Mouse (Mus musculus) cerebellum, postnatal 10 days (tissue): ENCODE results near the gene Gm5089.

ENCODE experiments used
- DNase-seq, 2 experiments: peaks; one replicate each; pipeline ENCODE4 v3.0.0; 2021; ENCODE audit warnings: mixed read lengths in 2 of 2

Gene Gm5089

DNA sequence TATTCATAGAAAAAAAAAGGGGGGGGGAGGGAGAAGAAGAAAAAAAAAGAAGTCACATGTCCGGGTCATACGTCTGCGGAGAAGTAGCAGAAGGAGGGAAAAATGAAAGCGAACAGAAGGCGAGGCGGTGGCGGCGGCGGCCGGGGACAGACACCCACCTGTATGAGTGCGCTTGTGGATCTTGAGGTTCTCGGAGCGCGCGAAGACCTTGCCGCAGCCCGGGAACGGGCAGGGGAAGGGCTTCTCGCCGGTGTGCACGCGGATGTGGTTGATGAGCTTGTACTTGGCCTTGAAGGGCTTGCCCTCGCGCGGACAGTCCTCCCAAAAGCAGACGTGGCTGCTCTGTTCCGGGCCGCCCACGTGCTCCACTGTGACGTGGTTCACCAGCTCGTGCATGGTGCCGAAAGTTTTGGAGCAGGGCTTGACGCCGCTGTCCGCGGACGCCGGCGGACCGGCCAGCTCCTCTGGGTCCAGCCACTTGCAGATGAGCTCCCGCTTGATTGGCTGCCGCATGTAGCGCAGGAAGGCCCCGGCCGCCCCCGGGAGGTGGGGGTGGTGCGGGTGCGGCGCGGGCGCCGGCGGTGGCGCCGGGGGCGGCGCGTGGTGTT, 12.9 kb upstream of the Gm5089 start:
- DNase-seq: peak; percentile 72 to 73

DNA sequence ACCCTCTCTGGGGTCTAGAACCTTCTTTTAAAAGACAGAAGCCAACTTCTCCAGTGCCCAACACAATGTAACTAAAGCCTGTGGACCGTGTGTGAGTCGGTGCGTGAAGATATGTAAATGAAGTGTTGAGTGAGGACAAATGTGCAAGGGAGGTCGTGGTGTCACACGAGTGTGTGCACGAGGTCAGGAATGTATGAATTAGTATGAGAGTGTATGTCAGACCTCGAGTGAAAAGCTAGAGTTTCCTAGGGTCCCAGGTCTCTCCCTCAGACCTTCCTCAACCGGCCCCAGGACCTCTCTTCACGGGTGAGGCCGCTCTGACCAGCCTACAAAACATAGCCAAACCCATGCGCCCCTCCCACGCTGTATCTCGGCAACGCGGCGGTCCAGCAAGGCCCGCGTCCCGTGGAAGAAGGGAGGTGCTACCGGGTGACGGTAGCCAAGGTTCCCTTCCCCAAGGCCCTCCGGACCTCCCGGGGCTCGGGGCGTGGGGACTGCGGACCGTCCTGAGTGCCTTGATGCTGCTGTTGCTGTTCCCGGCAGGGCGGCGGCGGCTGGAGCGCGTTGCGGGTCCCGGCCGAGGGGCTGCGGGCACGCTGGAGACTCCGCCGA, 12.3 kb upstream of the Gm5089 start:
- DNase-seq: peak; percentile 65 to 70

DNA sequence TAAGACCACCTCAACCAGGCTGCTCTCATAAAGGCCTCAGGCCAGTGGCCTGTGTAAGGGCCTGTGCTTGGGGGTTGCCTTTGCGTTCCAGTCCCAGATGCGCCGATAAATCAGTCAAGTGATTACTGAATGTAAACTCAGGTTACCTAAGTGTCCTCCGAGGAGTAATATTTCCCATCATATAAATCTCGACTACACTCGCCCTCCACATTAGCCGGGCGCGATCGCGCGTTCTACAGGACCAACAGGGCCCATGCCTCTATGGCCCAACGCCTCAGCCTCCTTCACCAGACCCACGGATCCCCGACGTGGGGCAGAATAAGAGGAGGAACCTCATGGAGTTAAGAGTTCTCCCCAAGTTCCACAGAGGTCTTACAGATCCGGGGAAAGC, 11.8 kb upstream of the Gm5089 start:
- peak; percentile 43 to 58 for DNase-seq

DNA sequence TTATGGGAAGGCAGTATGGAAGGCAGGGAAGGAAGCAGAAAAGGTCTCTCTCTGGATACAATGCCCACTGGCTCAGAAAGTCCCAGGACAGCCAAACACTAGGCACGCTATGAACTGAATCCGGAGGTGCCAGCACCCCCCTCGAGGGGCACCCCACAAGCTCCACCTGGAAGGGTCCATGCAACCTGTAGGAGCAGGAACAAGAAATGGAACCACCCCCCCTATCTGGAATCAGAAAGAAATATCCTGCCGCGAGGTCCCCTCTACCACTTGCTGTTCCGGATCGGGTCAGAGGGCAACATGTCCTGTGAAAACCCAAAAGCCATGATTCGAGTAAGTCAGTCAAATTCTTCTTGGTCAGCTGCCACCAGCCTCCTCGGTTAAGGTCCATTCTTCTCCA, 11.1 kb upstream of the Gm5089 start:
- peak; percentile 63 to 74 for DNase-seq

DNA sequence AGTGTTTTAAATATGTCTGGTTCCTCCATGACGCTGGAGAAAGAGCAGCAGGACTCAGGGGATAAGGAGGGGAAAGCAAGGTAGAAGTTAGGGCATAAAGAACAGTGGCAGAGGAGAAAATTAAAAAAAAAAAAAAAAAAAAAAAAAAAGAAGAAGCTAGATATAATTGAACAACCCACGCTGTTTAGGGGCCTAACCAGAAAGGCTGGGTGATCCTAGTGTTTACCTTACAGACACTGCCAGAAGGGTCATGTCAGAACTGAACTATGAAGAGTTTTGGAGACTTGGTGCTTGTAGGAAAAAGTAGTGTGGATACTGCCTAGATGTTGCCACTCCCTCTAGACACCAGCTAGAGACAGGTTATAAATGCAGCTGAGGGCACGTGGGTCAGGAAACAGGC, 10.6 kb upstream of the Gm5089 start:
- no peak for DNase-seq

DNA sequence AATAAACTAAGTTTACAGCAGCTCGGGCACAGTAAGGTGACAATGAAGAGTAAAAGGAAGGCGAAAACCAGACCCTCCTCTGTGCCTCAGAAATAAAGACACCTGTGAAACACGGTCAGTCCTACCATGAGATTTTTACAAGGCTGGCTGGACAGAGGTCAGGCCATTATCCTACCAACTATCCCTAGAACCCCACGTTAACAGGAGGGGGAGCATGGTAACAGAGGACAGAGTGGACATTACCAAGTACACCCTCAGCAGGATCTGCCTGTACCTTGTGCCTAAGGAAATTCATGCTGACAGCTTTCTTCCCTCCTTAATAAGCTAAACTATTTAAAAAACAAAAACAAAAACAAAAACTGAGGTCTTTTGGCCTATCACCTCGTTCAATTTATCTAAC, 9.3 kb upstream of the Gm5089 start:
- DNase-seq: peak; percentile 30 to 53

DNA sequence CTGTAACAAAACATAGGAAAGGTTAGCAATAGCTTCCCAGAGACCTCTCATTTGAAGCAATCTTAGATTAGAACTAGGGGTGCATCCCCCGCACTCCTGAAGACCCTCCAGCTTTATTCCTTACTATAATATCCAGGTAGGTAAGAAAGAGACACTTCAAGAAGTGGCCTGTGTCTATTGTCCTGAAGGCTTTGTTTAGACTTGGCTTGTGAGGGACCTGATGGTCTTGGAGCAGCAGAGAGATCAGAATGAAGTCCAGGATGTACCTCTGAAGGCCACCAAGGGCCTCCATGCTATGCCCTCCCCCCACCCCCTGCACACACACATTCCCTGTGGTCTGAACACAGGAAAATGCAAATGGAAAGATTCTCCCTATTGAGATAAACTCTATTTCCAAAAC, 8.9 kb upstream of the Gm5089 start:
- DNase-seq: peak; percentile 42 to 63

DNA sequence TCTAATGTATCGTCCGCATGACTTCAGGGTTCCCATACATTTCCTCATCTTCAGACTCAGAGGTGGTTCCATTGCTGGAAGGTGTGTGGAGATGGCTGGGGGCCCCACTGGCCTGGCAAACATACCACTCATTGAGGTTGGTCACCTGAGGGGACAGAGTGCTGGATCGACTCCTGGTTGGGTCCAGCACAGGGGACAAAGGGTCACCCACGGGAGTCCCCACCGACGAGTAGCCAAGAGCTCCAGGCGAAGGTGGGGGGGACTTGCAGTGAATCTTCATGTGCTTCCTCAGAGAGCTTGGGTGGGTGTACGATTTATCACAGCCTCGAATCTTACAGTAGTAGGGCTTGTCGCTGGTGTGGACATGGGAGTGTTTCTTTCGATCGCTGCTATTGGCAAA, 8.4 kb upstream of the Gm5089 start:
- DNase-seq: peak; percentile 49 to 61

DNA sequence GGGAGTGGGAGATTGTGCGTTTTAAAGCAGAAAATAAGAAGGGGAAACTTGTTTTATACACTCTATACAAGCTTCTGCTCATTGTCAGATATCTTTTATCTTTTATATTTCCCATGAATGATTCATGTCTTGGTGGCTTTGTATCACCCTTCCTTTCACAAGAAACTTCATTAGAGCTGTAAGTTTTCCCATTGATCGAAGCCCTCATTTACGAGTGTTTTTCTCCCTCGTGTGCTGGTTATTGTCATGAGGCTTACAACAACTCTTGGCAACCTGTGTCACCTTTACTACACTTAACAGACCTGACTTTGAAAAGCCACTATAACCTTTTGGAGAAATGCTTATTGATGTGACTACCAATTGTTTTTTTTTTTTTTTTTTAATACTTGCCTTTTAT, 4.6 kb upstream of the Gm5089 start:
- peak in 1 of 2 experiments; percentile 30 for DNase-seq

DNA sequence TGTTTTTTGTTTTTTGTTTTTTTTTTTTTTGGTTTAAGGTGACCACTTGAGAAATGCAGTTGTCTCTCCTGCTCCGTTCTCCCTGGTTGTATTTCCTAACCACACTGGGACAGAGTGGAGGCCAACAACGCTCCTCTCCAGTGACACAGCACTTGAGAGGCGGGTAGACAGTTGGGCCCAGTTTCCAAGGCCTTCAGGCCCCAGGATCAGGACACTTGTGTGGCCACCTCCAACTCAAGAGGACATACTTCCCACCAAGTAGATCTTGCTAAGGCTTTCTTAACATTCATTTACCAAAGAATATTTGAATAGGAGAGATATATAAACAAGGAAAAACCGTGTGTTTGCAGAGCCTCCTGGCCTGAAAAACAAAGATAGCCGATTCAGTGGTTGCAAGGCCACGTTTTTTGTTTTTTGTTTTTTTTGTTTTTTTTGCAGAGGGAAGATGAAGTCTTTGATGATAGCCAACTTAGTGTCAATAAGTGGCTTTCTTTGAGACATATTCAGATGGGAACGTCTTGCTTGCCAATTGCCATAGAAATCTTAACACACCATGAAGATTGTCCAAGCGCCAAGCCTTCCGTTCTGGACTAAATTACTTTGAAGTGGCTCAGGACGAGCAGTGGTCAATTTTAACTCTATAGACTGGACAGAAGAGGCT, 4.1 kb upstream of the Gm5089 start:
- DNase-seq: peak; percentile 68

DNA sequence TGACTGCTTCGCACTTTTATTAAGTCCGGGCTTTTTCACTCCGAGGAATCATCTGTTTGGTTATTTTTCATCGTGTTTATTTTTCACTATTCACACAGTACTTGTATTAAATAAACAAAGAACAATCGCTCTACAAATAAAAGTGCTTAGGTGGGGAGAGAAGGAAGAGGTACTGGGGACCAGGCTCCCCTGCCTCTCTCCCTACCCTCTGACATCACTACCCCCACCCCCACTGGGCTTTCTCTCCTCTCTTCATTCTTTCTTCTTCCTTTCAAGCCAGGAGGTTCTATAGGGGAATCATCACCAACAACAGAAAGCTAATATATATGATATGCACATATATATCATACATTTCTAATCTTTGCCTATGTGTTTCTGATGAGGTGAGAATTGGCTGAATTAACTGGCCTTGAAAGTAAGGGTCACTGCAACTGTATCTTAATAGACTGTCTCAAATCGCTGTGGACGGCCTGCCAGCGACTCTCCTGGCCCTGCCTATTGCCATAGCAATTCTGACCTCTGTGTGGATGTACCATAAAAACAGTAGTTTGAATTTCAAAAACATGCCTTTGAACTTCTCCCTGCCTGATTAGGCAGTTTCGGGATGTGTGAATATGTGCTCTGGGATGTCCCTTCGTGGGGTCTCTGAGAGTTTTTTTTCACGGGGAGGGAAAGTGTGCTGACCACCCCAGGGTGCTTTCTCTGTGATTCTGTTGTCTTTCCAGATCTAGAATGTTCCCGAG, 3.3 kb upstream of the Gm5089 start:
- DNase-seq: peak; percentile 67 to 70

DNA sequence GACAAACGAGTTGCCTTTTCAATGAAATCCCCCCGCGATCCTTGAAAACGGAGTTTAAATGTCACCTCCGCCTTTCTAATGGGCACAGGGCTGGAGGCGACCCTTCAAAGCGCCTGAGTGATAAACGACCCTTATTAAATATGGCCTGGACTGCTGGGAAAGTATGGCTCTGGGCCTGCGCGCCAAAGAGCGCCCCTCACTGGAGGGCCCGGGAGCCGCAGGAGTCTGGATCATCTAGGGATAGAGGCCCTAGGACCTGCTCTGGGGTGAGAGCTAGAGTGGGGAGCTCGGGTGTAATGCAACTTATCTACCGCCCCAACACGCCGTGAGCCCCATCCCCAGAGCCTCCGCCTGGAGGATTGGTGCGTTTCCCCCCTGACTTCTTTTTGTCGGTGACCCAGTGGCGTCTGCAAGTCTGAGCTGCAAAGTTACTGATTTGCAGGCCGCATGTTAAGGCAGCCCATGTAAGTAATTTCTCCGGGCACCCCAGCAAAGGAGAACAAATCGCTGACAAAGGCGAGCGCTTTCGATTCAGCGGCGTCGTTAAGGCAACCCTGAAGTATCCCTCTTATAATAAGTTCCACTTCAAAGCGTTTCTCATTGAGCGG, 2.6 kb upstream of the Gm5089 start:
- DNase-seq: peak; percentile 87 to 90

DNA sequence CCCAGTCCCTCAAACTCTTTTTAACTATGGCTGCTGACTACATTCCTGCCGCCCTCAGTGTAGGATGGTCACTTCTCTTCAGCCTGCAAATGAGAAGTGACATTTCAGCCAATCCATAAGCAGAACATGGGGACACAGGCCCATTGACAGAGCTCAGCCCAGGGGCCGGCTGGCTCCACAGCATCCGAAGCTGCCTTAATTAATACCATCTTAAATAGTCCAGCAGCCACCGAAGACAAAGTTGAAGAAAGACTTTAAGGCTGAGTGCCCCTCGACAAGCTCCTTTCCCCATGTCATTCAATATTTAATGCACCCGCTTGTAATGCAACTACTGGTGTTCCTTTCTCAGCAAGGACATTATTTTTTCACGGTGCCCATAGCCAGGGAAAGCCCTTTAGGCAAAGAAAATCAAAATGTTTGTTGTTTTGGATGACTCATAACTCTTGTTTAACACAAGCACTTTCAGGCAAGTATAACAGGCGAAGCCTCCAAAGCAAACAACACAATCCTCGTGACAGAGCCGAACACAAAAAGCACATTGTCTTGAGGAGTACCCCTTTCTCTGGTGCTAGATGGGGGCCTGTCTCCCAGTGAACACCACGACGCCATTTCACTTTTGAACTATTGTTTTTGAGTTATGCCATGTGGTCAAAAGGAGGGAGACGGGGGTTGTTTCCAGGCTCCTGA, 1.9 kb upstream of the Gm5089 start:
- peak; percentile 53 to 67 for DNase-seq

DNA sequence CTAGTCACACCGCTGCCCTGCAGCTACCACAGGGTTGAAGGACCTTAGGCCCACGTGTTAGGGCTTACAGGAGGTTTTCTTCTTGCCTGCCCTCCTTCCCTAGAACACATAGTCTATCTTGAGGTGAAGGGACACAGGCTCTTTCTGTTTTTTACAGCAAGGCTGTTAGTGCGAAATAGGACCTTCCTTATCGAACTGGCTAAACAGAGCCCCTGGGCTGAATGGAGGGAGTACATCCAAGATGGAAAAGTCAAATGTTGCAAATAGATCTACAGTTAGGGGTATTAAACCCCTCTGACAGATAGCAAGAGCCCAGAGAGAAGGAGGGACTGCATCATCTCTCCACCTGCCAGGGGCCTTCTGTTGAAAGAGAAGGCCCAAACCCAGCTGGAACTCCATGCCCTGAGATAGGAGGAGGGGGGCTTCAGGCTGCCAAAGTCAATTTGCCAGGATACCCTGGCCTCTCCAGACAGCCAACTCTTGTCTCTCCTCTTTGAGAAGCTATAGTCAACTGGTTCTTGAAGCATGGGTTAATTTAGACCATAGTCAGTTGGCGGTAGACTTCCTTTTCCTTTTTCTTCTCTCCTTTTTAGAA, 733 bp upstream of the Gm5089 start:
- DNase-seq: peak; percentile 71 to 87

DNA sequence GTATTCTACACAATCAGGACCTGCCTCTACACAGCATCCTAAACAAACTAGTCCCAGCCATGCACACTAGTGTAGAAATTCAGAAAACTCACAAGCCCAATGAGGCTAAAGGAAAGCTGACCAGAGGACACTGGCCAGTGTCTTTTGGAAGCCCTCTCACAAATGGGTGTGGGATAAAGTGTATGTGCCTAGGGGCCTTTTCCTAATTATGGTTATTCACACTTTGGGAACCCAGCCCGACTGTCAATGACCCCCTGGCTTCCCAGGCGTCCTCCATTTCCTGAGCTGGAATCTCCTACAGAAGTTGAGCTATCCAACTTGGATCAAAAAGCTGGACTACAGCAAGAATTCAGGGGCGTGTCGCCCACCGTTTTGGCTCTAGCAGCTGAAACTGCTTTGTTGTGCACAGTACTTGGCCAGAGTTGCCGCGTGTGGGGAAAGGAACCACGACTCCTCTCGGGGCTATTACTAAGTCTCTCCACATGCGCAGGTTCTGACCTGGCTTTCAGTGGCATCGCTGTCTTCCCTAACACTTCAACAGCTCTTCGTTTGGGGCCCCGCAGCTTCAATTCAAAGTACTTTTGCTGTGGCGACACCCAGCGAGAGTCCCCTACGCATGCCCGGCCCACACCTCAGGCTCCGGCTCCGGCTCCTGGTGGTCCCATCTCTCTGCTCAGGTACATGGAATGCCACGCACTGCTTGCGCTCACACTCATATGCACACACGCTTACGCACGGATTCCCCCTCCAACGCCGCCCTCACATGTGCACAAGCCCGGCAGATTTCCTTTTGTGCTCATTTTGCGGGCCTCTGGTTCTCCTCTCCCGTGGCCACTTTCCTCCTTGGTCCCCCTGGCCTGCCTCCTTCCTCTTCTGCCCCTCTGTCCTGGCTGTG, 1.1 kb downstream of the Gm5089 start:
- peak; percentile 65 to 80 for DNase-seq

DNA sequence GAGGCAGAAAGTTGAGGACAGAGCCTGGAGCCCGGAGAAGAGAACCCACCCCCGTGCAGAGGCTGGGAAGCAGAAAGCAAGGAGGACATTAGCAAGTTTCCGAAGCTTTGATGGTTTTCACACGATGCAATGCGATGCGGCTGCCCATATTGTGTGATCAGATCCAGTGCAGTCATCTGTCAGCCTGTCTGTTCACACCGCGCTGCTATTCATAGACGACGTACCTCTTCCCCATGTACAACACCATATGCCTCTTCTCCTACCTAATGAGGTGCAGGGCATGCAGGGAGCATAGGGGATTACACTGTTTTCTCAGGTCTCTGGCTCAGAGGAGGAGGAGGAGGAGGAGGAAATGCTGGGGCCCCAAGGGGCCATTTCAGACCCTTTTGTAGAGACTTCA, 14.1 kb downstream of the Gm5089 start:
- DNase-seq: no peak

DNA sequence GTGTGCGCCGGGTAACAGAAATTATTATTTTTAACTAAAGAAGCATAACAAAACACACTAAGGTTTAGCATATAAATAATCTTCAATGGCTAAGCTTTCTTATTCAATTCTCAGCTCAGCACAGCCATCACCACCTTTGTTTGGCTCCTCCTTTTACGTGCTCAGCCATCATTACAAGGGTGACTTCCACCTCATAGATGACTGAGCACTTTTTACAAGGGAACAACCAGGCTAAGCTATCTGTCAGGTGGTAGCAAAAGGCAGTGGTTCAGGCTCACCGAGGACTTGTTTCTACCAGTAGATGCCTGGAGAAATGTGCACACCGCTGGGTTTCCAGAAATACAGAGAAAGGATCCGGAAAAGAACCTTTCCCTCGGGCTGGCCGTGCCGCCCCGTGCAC, 16.9 kb downstream of the Gm5089 start:
- no peak for DNase-seq

DNA sequence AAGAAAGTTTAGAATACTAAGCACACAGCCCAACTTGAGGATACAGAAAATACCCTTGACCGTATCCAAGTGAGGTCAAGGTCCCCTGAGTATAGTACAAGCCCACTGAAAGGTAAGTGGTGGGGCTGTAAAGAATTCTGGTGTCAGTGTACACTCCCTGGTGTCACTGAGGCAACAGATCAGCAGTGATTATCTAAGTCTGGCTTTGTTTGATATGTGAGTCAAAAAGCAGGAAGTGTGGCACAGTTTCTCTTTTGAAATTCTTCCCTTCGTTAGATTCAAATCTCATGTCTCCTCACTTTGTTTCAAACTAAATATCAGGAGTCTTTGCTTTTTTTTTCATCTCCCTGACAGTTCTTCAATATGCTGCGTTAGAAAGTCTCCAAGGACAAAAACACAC, 18.4 kb downstream of the Gm5089 start:
- DNase-seq: no peak

DNA sequence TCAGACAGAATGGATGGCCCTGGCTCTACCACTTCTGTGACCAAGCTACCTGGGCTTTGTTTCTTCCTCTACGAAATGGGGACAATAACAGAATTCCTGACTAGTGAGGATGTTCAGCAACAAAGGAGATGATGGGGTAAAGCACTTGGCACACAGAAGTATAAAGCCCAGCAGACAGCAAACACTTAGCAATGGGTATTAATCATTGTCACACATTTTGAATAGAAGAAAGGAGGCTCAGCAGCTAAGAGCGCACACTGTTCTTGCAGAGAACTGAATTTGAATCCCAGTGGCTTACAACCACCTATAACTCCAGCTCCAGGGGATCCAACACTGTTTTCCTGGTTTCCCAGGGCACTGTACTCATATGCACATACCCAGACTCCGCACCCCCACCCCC, 23.3 kb downstream of the Gm5089 start:
- DNase-seq: no peak

DNA sequence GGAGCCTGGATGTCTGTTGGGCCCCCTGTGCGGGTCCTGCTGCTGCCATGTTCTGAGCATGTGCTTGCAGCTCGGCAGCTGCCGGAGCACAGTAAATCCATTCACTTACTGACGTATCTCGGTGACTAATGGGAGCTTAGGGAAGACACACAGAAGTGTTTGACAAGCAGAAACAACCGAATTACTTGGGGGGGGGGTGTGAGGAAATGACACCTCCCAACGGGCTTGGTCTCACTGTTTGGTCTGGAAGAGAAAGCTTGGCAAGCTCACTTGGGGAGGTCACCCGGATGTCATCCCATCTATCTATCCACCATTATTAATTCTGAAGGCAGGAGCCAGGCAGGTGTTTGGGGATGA, 23.7 kb downstream of the Gm5089 start:
- peak in 1 of 2 experiments; percentile 54 for DNase-seq

DNA sequence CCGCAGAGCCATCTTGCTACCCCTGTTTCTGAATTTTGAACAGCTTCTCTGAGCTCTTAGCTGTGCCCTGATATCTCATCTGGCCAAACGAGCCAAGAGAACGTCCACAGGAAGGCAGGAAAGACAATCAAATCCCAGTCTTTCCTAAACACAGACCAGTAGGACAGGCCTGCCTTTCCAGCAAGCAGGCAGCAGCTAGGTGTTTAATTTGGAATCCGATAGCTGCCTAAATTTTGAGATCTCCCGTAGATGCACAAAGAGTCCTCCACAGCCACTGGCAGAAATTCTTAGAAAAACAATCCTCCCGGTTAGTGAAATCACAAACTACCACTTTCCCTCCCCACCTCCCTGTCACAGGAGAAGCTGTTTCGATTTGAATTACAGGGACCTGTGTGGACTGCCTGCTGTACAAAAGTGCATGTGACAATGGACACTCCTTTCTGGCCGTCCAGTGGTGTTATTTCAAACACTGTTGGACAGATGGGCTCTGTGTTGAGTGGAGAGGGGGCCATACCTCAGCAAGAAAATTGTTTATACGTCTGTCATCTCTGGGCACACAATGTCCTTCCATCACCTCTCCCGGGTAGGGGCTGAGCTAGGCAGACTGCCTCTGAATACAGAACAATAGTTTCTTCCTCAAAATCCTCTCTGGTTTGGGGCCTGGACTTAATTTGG, 24.2 kb downstream of the Gm5089 start:
- peak in 1 of 2 experiments; percentile 61 for DNase-seq
